Mouse (Mus musculus) layer of hippocampus, postnatal 36 days (tissue): ENCODE results near the gene Slc35e2. TPM values are rescaled to one million over a fixed set of nuclear protein-coding genes. Genes with fewer than 3 reads are reported as not detected.

Source experiments
- DNase-seq, 2 experiments: peaks; one replicate each; pipeline ENCODE4 v3.0.0; 2022
- total RNA-seq, 2 experiments: library from RNA; stranded (reverse); gene quantifications; 2 replicates each; pipeline ENCODE4 v1.2.3; 2021

Slc35e2 gene
- total RNA-seq, 2 experiments from 2014 or later = 40.1 to 41.0 TPM

DNA sequence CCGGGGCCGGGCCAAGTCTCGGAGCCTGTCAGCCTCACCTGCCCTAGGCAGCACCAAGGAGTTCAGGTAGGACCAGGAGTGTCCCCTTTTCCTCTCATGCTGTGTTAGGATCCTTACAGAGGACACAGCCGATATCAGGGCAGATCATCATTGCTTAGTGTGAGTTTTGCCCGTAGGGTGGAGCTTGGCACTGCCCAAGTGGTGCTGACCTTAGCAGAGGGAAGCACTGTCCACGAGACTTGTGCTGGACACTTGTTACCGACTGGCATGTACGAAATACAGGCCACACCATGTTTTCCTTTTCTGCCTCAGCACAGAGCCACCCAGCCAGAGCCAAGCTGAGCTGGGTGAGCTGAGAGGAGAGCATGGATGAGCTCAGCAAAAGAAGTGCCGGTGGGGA is 24.1 kb upstream of the Slc35e2 start:
- DNase-seq = no peak

DNA sequence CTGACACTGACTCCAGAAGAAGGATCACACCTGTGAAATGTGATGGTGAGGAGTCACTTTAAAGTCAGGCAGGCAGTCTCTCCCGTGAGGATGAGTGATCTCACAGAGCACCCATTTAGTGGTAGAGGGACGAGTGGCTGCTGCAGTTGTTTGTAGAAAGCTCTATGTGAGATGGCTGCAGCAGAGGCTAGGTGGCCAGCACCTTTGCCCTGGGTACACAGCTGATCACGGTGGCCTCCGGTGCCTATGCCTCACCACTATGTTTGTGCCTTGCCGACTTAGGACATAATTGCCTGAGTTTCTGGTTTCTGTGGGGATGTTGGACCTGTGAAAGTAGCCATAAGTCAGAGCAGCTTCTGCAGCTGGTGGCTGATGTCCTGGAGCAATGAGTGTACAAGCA is 23.5 kb upstream of the Slc35e2 start:
- no peak for DNase-seq

DNA sequence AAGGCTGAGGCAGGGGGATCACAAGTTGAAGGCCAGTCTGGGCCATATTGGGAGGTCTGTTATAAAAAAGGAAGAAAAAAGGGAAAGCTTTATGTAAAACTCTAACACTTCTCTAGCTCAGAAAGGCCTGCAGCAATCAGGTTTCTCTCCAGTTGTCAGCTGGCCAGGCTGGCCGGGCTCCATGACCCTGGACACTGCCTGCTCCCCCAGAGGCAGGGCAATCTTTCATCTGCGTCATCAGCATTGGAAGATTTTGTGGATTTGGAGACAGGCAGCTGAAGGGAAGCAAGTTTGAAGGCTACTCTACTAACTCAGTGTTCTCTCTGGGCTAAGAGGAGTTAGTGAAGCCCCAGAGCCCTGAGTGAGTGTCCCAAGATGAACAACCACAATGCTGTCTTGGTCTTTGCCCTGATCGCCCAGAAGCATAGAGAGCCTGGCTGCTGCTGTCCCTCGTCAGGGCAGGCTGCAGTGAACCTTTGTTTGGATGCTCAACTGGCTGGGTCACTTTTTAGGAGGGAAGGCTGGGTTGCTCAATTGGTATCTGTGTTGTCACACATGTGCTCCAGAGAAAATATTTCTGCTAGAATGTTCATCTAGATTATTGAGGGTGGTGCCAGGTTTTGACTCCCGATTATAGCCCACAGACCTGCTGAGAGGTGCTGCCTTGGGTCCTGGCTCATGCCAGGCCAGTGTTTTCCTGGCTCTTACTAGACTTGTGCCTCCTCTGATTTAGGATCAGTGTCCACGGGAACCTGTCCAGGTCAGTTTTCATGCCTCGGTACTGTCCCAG is 22.7 kb upstream of the Slc35e2 start:
- no peak for DNase-seq

DNA sequence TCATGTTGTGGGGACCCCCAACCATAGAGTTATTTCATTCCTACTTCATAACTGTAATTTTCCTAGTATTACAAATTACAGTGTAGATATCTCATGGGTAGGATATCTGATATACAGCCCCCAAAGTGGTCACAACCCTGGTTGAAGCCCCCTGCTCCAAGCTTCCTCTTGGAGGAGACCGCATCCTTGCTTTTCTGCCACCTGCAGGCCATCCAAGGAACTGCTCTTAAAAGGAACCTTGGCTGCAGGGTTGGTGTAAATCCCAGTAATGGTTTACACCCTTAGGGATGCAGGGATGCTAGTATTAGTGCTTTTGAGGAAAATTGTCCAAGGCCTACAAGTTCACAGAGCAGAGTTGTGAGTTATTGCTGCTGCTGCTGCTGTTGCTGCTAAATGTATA is 20.8 kb upstream of the Slc35e2 start:
- DNase-seq = peak; percentile 20 to 56

DNA sequence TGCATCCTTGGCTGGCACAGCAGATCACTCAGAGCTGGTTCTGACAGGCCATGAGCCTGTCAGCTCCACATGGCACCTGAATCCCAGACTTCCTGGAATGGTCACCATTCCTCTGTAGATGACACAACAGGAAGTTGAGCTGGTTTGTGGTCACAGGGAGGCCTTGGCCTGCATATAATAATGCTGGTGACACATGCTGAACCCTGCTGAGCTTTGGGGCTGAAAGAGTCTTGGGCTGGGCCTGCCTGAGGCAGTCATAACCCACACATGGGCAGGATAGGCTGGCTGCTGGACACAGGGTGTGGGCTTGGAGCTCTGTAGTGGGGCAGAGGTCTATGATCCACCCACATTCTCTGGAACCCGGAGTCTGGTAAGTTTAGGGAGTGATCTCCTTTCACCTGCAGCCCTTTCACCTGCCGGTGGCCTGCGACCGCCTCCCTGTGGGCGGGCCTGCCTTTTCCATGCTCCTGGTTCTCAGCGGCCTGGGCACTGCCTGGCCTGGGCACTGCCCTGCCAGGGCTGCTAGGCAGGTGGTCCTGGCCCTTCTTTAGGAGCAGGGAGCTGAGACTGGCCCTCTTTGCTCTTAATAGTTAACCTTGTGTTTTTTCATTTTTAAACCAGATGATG is 18.8 kb upstream of the Slc35e2 start:
- DNase-seq = no peak

DNA sequence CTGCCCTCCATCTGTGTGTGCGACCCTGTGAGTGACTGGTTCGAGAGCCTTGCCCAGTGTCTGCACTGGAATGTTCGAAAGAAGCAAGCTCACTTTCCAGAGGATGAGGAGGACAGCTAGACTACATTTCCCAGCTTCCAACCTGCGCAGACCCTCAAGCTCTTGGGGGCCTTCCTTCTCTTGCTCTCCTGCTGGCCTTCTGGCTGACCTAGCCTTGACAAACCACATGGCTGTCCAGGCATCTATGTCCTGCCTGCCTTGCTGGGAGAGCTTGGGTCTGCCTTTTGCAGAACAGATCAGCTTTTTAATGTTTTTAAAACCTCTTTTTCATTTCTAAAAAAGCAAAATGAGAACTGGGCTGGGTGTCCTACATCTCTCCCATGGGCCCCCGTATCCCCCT is 11.9 kb upstream of the Slc35e2 start:
- DNase-seq = no peak

DNA sequence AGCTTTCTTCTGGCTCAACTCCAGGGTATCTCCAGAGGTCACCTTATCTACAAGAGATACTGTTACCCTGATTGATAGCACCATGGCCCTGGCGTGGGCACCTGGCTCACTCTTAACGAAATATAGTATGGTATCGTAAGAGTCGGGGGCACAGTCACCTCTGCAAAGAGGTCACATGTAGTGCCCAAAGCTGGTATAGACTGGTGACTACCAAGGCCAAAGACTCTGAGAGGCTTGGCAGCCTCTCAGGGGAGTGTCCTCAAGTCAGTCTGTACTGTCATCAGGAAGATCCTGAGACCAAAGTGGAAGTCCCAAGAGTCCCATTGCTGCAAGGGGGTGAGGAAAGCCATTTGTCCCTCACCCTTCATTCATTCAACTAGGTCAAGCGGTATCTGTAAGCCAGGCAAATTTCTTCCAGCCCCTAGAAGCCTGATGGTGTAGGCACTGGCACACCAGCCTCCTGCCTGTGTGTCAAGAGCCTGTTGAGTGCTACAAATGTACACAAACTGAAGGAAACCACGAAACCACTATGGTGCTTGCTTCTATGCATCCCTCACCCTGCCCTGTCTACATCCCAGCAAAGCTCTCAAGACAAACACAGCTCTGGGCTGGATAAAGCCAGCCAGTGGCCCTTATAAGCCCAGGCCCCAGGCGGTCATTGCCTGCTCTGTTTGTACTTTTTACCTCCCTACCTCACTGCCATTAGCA is 10.1 kb upstream of the Slc35e2 start:
- DNase-seq = no peak

DNA sequence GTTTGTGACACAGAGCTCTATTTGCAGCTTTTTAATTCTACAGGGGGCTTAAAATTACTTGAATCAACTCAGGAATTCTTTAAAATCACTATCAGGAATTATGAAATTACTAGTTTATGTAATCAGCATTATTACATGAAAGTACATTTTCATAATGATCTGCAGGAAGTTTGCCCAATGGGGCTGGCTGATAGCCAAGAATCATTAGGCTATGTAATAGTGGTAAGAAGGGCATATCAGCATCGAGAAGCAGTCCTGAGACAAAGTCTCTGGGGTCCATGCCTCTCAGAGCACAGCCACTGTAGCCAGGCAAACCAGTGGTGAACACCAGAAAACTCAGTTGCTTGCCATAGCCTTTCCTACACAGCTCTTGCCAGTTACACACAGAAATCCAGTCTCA is 7.4 kb upstream of the Slc35e2 start:
- DNase-seq = no peak

DNA sequence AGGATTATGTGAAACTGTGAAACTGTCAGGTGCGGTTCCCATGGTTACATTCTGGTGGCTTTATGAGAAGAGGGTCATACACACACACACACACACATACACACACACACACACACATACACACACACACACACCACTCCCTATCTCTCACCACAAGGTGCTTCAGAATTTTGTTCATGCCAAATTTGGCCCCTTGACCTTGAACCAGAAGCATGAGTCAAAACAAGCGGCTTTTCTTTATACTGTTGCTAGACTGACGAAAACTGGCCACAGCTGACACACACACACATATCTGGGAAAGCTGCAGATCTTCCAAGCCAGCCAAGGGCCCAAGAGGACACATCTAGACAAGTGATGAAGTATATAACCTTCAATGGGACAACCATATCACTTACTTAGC is 5.4 kb upstream of the Slc35e2 start:
- no peak for DNase-seq

DNA sequence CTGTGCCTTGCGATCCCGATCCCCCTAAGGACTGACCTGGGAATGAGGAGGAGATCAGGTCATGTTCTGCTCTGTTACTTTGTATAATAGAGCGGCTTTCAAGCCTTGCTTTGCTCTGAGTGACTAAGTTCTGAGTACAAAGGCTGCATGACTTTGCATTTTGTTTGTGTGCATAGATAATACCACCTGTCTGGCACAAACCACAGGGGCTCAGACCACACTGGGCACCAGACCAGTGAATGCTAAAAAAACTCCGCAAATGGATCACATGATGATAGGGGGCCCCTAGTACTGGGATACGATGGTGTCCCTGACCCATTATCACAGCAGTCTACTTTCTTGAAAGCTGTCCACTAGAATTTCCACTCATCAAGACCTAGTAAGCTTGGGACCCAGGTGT is 4.6 kb upstream of the Slc35e2 start:
- no peak for DNase-seq

DNA sequence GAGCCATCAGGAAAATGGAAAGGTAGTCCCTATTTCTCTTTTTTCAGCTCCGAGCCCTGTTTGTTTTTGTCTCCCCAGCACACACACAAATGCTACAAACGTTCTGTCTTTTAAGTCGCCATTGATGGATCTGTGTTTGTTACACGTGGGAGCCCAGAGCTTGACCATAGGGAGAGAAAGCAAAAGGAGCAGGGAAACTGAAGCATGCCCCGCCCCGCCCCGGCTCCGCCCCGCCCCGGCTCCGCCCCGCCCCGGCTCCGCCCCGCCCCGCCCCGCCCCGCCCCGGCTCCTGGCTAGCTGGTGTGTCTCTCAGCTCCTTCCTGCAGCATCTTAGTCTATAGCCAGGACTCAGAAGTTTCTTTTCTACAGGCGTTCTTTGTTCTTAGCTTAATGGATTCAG is 2.7 kb upstream of the Slc35e2 start:
- no peak for DNase-seq

DNA sequence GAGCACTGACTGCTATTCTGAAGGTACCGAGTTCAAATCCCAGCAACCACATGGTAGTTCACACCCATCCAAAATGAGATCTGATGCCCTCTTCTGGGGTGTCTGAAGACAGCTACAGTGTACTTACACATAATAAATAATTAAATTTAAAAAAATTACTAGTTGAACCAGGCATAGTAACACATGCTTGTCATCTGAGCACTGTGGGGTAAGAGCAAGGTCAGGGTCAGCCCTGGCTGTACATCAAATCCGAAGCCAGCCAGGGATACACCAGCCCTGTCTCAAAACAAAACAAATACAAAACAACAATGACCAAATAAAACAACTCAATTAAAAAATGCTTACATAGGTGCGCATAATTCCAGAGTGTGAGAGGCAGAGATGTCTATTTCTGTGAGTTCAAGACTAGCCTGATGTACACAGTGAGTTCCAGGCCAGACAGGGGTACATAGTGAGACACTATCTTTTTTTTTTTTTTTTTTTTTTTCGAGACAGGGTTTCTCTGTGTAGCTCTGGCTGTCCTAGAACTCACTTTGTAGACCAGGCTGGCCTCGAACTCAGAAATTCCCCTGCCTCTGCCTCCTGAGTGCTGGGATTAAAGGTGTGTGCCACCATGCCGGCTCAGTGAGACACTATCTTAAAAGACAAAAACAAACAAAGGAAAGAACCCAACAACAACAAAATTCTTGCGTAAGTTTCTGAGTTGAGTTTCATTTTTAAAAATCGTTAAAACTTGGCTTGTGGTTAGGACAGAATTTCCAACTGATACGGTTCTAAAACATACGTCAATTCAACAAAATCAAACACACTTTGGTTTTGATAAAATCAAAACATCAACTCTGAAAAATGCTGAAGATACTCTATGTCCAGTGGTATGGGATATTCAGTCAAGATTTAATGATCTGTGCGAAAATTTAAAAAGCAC is 1.1 kb upstream of the Slc35e2 start:
- DNase-seq = no peak

DNA sequence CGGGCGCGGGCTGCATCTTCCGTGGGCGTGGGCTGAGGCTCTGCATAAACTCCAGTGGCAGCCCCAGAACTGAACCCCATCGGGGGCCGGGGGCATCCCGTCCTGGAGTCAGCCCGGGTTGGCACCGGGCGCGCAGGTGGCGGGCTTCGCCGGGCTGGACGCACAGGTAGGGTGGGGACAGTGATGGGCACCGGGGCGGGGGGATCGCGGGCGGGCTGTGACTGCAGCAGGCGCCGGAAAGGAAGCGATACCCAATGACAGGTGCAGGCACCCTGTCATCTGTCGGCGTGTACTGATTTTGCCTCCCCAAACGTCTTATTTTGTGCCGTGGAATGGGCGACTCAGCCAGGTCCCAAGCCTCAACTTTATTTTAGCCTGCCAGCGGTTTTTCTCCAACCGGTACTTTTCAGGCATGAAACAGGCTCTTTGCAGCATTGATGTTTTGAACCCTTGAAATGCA is 811 bp downstream of the Slc35e2 start:
- no peak for DNase-seq

DNA sequence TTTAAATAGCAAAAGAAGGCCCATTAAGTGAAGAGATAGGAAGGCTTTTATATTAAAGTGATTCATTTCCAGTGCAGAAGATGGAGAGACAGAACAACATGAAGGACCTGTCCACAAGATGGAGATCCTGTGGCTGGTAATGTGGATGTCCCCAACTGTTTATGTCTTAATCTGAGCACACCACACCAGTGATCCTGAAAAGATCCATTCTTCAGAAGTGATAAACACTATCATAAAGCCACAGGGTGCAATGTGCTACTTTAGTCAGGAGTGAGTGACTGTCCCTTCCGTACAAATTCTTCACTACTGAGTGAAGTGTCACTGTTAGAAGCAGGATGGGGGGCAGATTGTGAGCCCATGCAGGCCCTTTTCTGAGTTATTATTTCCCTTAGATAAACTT is 1.5 kb downstream of the Slc35e2 start:
- no peak for DNase-seq

DNA sequence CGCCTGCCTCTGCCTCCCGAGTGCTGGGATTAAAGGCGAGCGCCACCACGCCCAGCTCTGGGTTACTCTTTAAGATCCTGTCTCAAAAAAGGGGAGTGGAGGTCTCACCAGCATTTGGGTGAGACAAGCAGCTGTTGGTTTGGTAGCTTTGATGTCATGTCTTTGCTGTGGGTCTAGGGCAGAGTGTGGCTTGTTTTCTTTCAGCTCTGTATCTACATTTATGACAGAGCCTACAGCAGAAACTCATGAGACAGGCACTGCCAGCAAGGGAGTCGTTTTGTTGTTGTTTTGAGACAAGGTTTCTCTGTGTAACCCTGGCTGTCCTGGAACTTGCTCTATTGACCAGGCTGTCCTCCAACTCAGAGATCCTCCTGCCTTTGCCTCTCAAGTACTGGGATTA is 2.6 kb downstream of the Slc35e2 start:
- DNase-seq = no peak

DNA sequence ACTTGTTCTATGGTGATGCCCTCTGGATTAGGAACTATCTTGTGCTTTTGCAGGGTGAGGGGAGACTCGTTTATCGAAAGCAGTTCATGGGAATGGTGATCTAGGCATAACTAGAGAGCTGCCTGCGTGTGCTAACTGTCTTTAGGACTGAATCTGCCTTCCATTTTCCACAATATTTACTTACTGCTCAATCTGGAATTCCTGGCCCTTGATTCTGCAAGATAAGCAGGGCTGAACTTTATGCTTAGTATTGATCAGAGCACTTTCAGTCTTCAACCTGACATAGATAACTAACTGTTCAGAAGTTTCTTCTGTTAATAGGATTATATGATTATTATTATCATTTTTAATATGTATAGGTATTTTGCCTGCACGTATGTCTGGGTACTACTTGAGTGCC is 3.9 kb downstream of the Slc35e2 start:
- DNase-seq = no peak

DNA sequence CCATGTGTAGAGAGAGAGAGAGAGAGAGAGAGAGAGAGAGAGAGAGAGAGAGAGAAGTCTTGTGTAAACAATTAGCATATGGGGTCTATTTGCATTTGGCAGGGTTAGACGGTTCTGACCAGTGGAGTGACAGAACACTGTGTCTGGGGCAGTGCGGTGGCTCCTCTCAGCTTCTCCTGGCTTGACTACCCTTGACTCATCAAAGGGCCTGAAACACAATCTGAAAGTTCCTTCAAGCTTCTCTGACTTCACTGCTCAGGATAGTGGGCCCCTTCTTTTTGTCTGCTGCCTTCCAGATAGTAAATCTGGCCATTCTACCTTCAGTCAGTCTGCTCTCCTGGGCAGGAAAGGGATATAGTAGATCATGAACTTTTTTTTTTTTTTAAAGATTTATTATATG is 5.6 kb downstream of the Slc35e2 start:
- no peak for DNase-seq

DNA sequence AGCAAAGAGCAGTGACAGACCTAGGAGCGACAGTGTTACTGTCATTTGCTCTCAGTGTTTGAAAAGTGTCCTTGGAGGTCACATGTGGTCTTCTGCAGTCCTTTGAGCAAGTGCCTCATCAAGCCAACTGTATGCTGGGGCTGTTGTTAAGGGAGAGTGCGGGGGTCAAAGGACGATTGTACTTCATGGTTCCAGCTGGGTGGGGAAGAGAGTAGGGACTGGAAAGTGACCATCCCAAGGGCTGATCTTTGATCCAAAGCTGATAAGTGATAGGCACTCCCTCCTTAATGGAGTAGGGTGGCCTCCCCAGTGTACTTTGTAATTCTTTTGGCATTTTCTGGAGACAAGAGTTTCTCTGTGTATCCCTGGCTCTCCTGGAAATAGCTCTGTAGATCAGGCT is 10.6 kb downstream of the Slc35e2 start:
- no peak for DNase-seq

DNA sequence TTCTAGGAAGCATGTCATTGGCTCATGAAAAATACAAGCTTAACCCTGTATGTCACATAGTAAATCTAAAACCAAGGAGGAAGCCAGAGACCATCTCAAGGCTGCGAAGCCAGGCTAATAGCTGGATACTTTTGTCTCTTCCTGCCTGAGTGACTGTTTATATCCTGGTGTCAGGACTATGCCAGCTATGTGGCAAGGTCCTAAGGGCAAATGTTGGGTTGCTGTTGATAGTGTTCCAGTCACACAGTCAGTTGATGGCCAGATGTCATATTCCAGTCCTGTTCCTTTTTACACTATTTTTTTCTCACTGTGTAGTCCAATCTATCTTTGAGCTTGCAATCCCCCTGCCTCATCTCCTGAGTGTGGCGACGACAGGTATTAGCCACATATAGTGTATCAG is 12.0 kb downstream of the Slc35e2 start:
- DNase-seq = no peak

DNA sequence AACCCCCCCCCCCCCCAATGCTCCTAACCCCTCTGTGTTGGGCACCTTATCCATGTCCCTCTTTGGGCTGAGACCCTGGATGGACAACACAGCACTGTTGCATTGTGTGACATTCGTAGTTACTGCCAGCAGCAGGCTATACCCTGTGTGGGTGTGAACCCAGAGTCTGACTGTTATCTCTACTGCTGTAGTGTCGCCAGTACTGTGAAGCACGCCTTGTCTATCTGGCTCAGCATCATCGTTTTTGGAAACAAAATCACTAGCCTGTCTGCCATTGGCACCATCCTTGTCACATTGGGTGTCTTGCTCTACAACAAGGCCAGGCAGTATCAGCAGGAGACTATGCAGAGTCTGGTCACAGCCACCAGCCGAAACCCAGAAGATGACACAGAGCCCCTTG is 17.1 kb downstream of the Slc35e2 start:
- DNase-seq = peak; percentile 14 to 19

DNA sequence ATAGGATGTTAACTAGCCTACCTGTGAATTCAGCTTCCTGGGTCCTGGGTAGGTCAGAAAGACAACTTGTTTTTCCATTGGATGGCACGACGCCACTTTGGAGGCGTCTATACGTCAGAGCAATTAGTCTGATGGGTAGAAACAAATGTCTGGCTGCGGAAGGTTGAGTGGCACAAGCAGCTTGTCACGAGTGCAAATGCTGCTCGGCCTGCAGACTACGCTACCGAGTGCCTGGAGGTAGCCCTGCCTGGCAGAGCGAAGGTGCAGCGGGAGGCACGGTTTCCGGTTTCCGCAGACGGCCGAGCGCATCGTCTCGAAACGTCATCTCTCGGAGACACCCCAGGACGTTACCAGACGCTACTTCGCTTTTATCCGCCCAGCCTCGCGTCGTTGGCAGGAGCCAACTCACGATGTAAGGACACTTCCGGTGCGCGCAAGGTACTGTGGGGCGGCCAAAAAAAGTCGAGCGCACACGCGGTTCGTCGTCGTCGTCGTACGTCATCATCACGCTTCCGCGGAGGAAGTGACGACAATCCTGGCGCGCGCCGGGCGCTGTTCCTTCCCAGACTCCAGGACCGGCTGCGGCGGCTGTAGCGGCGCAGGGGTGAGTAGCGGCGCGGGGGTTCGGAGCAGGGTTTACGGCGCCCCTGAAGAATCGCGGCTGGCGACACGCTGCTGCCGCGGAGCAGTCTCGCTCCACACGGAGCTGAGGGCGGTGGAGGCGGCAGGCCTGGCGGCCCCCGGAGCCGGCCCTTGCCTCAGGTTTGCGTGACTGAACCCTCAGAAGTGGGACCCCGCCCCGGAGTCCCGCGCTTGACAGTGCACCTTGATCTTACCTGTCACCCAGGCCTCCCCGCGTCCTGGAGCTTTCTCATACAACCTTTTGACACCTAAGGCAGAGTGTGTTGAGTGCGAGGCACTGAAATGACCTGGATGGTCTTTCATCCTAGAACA is 23.4 kb downstream of the Slc35e2 start, which contains the start of gene Cdk11b:
Cdk11b (plus strand) TSS at position 517 of the 954 bp plus-strand sequence.
- peak; percentile 96 for DNase-seq
